Mouse (Mus musculus): ENCODE data around the gene Mrps18c.

GRCm38 (mm10) chr5:100828701-100829100, 30.3 kb downstream of the Mrps18c start:
- TF ChIP-seq POLR2A (IDR thresholded peaks at IDR 0.05; ENCODE audit: extremely low read depth, insufficient read depth, low read length) (no peak), CTCF (IDR thresholded peaks at IDR 0.05; ENCODE audit: extremely low read depth, insufficient read depth, low read length) (no peak)

Measured in cortical plate, adult 2 months (tissue).